Mouse (Mus musculus): Measurements from ENCODE around the gene Atxn2. TPM values are rescaled to one million over a fixed set of nuclear protein-coding genes. Genes with fewer than 3 reads are reported as not detected.

Atxn2 gene
- polyA plus RNA-seq, 1 experiment = 43.1 TPM

DNA sequence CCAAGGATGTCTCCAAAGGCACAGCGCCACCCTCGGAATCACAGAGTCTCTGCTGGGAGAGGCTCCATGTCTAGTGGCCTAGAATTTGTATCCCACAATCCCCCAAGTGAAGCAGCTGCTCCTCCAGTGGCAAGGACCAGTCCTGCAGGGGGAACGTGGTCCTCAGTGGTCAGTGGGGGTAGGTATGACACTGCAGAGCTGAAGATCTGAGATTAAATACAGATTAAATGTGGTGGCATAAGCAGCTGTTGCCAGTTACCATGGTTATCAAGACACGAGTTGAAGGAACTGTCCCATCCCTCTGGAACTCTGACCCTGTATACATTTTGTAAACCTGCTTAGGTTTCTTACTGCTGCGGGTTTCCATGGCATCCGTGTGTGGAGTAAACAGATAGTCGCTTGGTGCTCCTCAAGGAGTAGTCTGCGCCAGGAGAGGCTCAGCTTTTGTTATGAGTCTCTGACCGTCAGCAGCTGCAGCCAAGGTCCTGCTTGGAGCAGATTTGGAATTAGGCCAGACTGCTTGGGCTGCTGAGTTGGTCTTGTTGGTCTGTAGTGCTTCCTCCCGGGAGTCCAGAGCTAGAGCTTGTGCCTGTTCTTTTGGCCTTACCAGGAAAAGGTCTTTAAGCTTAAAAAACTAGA is 72.8 kb downstream of the Atxn2 start:
- TF ChIP-seq GATA1 (IDR thresholded peaks at IDR 0.05; ENCODE audit: low read length) = no peak

DNA sequence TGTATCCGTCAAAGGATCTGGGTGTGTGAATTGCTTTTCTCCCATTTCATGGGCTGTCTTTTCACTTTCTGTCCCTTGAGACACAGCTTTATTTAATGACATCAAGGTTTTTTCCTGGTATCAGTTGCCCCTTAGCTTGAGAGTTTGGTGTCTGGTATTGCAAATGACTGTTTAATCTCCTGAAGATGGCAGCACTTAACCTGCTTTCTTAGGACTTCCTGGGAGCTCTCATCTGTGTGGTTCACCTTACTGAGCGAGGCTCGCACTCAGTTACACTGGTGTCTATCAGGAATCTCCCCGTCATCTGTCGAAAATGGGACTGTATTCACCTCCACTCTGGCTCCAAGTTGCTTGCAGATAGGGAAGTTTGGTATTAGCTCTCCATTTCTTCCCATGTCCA is 79.9 kb downstream of the Atxn2 start:
- no peak for TF ChIP-seq GATA1 (IDR thresholded peaks at IDR 0.05; ENCODE audit: low read length)

DNA sequence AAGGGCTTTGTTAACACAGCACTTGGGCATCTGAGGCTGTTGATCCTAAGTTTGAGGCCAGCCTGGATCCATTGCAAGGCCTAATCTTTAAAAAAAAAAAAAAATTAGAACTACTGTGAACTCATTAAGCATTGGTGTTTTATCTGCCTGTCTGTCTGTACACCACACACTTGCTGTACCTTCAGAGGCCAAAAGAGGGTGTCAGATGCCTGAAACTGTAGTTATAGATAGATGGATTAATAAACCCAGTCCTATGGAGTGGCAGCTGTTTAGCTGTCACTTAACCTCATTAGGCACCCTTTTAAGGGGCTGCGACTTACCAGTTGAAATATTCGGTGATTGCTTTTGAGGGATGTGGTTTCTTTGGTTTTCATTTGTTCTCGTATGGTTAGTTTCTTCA is 84.7 kb downstream of the Atxn2 start:
- no peak for TF ChIP-seq GATA1 (IDR thresholded peaks at IDR 0.05; ENCODE audit: low read length)

DNA sequence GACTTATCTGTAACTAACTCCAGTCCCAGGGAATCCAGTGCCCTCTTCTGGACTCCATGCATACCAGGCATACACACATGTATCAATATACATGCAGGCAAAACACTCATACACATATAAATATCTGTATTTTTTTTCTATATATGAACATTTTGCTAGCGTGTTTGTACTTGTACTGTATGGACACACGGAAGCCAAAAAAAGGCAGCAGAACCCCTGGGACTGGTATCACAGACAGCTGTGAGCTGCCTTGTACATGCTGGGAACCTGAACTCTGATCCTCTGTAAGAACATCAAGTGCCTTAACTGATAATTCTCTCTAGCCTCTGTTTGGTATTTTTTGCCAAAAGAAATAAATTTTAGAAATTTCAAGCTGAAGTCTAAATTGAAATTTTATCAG is 87.3 kb downstream of the Atxn2 start:
- no peak for TF ChIP-seq GATA1 (IDR thresholded peaks at IDR 0.05; ENCODE audit: low read length)

DNA sequence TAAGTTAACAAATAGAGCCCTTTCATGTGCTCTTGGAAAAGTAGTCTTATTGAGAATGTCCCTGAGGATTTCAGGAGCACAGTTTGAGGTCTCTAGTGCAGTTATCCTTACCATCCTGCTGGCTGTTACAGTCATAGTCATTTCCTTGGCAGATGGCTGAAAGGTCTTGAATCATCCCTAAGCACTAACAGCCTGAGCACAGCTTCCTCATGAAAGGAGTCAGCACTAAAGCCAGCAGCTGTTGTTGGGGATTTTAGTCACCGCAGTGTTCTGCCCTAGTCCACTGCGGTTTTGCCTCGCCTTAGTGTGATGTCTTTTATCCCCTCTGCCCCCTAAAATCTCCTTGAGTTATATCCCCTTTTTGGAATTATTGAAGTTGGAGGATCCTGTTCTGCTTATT is 96.0 kb downstream of the Atxn2 start:
- TF ChIP-seq GATA1 (IDR thresholded peaks at IDR 0.05; ENCODE audit: low read length) = no peak

DNA sequence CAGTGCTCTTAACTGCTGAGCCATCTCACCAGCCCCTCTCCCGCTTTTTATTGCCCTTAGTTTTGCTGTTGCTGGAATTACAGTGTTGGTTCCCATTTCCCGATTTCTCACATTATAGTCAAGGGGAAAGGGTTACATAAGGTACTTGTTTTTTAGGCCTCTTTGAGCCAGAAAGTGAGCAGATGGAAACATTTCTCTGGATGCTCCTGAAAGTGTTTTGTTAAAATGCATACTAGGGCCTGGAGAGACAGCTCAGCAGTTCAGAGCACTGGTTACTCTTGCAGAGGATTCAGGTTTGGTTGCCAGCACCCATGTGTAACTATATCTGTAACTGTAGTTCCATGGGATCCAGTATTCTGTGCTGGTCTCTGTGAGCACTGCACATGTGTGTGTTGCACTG is 97.1 kb downstream of the Atxn2 start:
- TF ChIP-seq GATA1 (IDR thresholded peaks at IDR 0.05; ENCODE audit: low read length) = no peak

DNA sequence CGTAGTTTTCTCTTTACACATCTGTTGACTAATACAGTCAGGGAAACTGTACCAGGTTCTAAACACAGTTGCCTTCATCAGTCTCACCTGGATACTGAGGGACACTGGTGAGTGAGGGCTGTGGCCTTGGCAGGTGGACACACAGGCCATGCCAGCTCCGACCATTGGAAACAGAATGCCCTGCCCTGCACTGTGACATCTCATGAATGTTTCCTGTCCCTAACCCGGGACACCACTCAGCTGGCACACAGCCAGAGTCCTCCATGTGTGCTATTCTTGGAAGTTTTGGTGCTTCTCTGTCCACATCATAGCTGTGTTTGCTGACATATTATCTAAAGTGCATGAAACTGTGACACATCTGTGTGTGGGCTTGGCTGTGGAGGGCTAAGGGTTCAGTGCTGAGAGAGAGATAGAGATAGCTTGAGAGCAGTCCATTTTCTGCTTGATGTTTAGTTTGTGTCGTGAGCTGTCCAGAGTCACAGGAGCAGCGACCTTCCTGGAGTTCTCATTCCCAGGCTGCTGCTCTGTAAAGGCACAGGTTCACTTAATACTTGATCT is 98.6 kb downstream of the Atxn2 start:
- TF ChIP-seq GATA1 (IDR thresholded peaks at IDR 0.05; ENCODE audit: low read length) = no peak

DNA sequence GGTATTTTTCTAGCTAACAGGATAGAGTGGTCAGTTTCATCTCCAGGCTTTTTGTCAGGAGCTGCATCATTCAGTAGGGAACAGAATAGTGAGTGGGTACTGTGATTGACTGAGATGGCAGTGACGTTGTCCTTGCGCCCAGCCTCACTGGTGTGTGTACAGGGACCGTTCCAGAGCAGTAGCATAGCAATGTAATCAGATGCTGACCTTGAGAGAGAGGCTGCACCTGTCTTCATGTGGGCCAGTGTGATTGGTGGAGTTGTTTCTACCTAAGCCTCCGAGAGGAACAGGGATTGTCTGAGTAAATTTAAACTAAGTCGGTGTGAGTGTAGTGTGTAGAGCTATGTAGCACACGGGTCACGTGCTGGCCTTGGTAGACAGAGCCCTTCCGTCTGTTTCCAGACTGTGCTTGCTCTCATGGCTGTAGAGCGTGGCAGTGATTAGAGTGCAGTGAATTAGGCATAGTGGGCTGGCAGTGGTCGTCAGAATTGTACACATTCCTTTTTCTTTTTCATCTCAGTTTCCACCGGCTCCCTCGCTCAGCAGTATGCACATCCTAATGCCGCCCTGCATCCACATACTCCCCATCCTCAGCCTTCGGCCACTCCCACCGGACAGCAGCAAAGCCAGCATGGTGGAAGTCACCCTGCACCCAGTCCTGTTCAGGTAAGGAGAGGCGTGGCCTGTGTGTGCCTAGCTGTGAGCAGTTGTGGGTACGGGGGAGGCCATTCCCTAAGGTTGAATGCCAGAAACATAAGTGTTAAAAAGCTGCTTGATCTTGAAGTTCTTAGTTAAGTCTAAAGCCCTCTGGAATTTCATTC is 99.4 kb downstream of the Atxn2 start:
- no peak for TF ChIP-seq GATA1 (IDR thresholded peaks at IDR 0.05; ENCODE audit: low read length)

DNA sequence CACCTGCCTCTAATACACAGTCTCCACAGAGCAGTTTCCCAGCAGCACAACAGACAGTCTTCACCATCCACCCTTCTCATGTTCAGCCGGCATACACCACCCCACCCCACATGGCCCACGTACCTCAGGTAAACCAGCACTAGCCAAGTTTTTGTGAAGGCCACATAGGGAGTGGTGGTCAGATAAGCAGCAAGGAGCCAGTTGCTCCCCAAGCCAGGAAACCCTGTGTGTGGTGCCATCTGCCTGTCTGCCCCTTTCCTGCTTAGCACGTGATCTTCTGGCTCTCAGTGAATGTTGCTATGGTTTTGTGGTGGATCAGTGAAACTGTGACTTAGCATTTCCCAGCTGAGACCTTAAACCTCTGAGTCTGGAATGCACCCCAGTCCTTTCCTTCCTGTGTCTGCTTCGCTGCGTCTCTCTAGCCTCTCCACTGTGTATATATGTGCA is 100.4 kb downstream of the Atxn2 start:
- no peak for TF ChIP-seq GATA1 (IDR thresholded peaks at IDR 0.05; ENCODE audit: low read length)

DNA sequence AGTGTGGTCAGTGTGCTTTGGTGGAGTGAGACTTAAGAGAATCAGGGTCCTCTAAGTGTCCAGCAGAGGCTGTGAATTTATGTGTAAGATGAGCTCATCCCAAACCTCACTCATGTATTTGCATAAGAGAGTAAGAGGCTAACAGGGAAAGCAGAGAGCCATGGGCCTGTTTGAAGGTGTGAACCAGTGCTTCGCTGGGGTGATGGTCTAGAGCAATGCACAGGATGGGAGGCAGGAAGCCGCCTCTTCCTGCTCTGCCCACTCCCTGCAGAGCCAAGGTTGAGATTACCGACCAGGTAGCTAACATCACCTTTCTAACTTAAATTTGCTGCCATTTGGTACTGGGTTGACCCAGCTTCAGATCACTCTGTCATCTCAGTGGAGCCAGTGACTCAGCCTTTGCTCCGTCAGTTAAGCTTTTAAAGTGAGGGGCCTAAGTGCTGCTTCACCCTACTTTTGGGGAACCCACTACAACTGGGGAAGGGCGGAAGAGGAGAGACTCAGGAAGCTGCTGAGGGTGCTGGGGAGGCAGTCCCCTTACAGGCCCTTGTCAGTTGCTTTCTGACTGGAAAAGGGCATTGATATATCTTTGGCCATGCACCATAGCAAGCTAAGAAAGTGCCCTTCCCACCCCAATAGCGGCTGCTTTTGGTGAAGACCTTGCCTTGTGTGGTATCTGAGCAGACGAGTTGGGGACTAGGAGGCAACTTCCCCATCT is 101.5 kb downstream of the Atxn2 start:
- TF ChIP-seq GATA1 (IDR thresholded peaks at IDR 0.05; ENCODE audit: low read length) = no peak

DNA sequence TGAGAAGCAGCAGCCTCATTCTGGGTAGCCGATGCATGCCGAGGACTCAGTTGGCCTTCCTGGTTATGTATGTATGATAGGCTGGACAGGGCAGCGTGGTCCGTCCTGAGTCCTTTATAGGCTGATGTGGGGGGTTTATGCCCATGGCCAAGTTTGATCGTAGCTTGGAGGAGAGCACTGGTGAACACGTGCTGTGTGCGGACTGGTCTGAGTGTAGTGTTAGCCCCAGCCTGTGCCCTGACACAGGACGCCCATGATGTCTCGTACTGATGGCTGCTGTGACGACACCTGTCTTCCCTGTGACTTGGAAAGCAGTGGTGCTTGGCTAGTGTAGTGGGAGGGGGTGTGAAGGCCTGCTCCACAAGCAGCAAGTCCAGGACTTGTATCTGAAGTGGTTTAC is 102.6 kb downstream of the Atxn2 start:
- no peak for TF ChIP-seq GATA1 (IDR thresholded peaks at IDR 0.05; ENCODE audit: low read length)

DNA sequence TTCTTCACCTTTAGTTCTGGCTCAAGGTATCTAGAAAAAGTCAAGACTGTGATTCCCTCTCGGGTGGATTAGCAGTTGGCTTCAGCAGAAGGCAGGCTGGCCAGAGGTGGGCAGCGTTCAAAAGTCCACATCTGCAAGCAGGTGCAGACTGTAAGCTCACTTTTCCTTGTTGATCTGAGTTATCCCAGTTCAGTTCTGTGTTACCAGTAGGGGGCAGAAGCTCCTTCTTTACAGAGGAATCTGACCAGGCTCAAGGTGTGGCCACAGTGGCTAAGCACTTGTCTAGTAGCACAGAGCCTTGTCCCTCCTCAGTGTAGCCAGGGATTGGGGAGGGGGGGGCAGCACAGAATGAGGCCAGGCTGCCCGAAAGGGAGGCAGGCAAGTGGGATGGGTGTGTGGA is 103.9 kb downstream of the Atxn2 start:
- no peak for TF ChIP-seq GATA1 (IDR thresholded peaks at IDR 0.05; ENCODE audit: low read length)

DNA sequence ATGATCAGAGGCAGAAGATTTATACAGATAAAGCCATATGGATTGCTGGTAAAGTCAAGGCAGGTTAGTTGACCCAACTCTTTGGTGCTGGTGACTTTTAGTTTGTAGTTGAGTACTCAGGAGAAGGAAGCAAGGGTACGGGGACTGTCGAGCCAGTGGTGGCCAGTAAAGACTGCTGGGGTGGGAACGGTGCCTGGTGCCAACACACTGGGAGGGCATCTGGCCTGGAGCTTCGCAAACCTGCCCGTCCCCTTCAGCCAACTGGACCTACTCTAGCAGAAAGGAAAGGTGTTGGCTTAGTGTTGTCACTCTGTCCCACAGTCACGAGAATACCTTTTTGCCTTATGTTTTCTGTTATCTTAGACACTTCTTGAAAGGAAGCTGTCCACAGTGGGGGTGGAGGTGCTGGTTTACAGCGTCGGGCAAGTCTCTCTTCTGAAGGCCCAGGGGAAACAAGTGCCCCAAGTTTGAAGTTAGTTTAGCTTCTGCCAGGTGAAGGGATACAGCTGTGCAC is 104.8 kb downstream of the Atxn2 start:
- no peak for TF ChIP-seq GATA1 (IDR thresholded peaks at IDR 0.05; ENCODE audit: low read length)

DNA sequence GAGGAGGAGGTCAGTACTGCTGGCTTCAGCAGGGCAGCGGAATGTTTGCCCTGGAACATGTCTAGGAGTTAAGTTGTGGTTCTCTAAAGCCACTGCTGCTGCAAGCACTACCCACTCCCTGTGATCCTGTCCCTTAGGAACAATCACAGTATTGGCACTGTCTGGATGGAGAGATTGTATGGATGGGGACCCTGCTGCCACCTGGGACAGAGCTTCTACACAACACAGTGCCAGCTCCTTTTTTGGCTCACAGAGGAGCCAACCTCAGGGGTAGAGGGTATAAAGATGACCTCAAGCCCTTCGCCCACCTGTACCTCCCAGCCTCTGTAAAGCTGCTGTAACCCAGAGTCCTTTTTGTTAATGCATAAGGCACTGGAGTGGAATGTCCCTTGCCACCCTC is 105.5 kb downstream of the Atxn2 start:
- no peak for TF ChIP-seq GATA1 (IDR thresholded peaks at IDR 0.05; ENCODE audit: low read length)

DNA sequence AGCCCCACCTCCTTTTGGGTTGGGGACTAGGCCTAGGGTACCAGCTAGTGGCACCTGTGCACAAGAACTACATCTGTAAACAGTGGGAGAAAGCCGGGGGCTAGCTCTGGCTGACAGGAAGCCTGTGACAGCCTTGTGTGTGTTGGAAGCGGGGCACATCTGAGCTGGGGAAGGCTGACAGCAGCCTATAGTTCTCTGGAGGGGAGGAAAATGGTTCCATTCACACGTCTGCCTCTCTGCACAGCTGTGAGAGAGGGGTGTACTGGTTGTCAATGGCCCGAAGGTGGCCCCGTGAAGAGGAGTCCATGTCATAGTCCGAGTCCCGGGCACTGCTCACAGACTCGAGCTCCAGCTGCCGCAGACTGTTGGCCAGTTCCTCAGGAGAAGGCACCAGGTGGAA is 106.4 kb downstream of the Atxn2 start:
- no peak for TF ChIP-seq GATA1 (IDR thresholded peaks at IDR 0.05; ENCODE audit: low read length)

DNA sequence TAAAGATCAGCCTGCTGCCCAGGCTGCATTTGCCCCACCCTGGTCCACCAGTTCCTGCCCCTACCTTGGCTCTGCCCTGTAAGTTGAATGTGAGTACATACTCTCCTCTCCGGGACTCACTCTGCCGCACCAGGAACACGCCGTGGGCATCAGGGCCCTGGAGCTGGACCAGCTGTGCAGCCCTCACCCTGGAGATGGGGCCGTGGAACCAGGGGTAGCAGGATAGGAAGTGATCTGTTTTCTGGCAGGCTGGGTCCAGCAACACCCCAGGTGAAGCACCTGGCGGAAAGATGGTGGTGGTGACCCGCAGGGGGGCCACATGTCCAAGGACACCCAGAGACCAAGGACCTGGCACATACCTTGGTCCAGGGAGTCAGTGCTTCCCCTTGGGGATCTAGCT is 107.3 kb downstream of the Atxn2 start:
- no peak for TF ChIP-seq GATA1 (IDR thresholded peaks at IDR 0.05; ENCODE audit: low read length)

Measured in G1E-ER4 (cell line).